Mouse (Mus musculus) heart, embryonic 14.5 days (tissue): ENCODE results near the gene Ddx41. TPM values are rescaled to one million over a fixed set of nuclear protein-coding genes. Genes with fewer than 3 reads are reported as not detected.
"Not testable (repeated sequence)": the region's sequence is repeated elsewhere in the genome, so short reads cannot be mapped to it uniquely, and the experiment has no call there.

Experiments used
- ATAC-seq: fragments of 200-750 bp; cut with Nextera tagmentation; 2 replicates; pipeline ENCODE4 v1.8.0; 2017; ENCODE audit warnings: low read depth, moderate TSS enrichment; ENCODE audit not compliant: insufficient number of reproducible peaks, insufficient read depth, low FRiP score
- H3K27ac ChIP-seq, 2 experiments: fragments of 200-500 bp in 1 of 2; fragments of 300-500 bp in 1 of 2; sonication (generic) in 1 of 2; replicated peaks in 1 of 2; 2 replicates each; pipeline ENCODE4 v1.5.1; 2012 to 2014; ENCODE audit warnings: low read depth in 2 of 2, low read length in 2 of 2, control low read depth in 1 of 2, mild to moderate bottlenecking in 1 of 2, mixed read lengths in 1 of 2; ENCODE audit not compliant: control insufficient read depth in 1 of 2, insufficient read depth in 1 of 2
- H3K27me3 ChIP-seq: fragments of 300-500 bp; sonication (generic); 2 replicates; pipeline ENCODE4 v1.6.1; 2014; ENCODE audit warnings: mild to moderate bottlenecking, low read length, control low read depth; ENCODE audit not compliant: control insufficient read depth, insufficient read depth
- H3K36me3 ChIP-seq: fragments of 300-500 bp; sonication (generic); 2 replicates; pipeline ENCODE4 v1.6.1; 2014; ENCODE audit warnings: mild to moderate bottlenecking, control low read depth, low read length, mixed read lengths; ENCODE audit not compliant: control insufficient read depth, insufficient read depth
- H3K4me1 ChIP-seq, 2 experiments: fragments of 200-500 bp in 1 of 2; fragments of 300-500 bp in 1 of 2; sonication (generic) in 1 of 2; 2 replicates each; pipeline ENCODE4 v1.6.1; 2012 to 2014; ENCODE audit warnings: low read length in 2 of 2, control low read depth in 1 of 2, mixed read lengths in 1 of 2; ENCODE audit not compliant: control insufficient read depth in 2 of 2, insufficient read depth in 2 of 2
- H3K4me2 ChIP-seq: fragments of 300-500 bp; sonication (generic); 2 replicates; pipeline ENCODE4 v1.6.1; 2014; ENCODE audit warnings: mild to moderate bottlenecking, low read length
- H3K4me3 ChIP-seq, 2 experiments: fragments of 200-500 bp in 1 of 2; fragments of 300-500 bp in 1 of 2; sonication (generic) in 1 of 2; 2 replicates each; pipeline ENCODE4 v1.5.1; 2012 to 2014; ENCODE audit warnings: low read length in 2 of 2, mild to moderate bottlenecking in 2 of 2, control low read depth in 1 of 2, low read depth in 1 of 2, moderate library complexity in 1 of 2; ENCODE audit not compliant: control insufficient read depth in 1 of 2, insufficient read depth in 1 of 2
- H3K9ac ChIP-seq: fragments of 300-500 bp; sonication (generic); 2 replicates; pipeline ENCODE4 v1.6.1; 2014; ENCODE audit warnings: mild to moderate bottlenecking, low read length
- H3K9me3 ChIP-seq: fragments of 300-500 bp; sonication (generic); 2 replicates; pipeline ENCODE4 v1.6.1; 2016; ENCODE audit warnings: low read length, control low read depth; ENCODE audit not compliant: control insufficient read depth
- WGBS: fragments of 180-500 bp; shearing (Covaris S2); extraction: QIAGEN DNeasy Blood & Tissue Kit; methylation state at CpG from one replicate; pipeline ENCODE4 v1.1.7; 2014; 5-methylcytosine and 5-hydroxymethylcytosine counted together
- polyA plus RNA-seq: library from polyadenylated mRNA; unstranded; fragments of >200 nt; fragmentation: Nextera tagmentation; extraction: Ambion mirVana; gene quantifications from 2 replicates; pipeline ENCODE4 v1.2.1, GENCODE M21; 2014

Ddx41 gene
- 27.8 and 28.9 TPM in 2 replicates for polyA plus RNA-seq

DNA sequence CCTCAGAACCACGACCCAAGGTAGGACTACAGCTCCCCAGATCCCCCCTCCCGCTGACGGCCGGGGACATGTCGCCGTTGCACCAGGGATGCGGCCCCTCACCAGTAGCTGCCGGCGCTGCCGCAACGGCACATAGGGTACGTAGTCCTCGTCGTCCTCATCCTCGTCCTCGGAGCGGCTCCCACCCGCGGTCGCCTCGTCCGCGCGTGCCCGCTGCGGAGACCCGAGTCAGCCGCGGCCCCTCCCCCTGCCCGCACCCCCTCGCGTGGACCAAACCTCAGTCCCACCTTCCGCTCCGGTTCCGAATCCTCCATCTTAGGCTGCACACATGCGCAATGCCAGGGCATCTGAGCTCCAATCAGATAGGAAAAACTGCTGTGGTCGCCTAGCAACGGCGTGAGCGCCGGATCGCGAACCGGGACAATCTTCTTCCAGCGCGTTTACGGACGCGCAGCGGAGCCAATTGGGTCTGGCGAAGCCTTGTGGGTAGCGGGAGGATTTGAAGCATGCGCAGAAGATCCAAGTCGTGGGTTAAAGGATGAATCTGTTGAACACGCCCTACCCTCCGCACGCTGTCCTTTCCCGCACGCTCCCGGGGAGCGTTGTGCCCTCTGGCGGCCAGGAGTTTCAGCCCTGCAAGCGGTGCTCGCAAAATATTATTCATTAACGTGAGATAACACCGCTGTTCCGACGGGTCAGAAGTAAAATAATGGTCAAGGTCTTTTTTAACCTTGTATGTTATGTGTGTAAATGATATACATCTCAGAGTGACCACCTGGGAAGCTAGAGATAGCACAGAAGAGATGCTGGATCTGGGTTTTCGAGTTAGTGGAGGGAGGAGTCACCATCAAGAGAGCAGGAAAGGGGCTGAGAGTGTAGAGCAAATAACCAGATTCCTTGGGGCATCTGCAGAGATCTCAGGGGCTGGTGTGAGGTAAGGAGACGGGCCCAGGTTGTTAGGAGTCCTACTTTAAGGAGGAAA, at the start of gene Ddx41:
Gene Ddx41 (minus strand): TSS at position 465 of the 982 bp plus-strand sequence.
- H3K9ac ChIP-seq = peak within 1 kb of the TSS; percentile 91
- peak within 1 kb of the TSS in 1 of 2 experiments; percentile 47; a peak in 2 of 4 replicates for H3K27ac ChIP-seq
- peak within 1 kb of the TSS; percentile 77 to 87 for H3K4me3 ChIP-seq
- ATAC-seq = peak; percentile 94
- H3K27me3 ChIP-seq = no peaks in the 10 kb centered on the region
- under 1% methylated on average over 70 of the region's 70 CpGs for WGBS
- H3K9me3 ChIP-seq = no peaks in the 10 kb centered on the region
- H3K36me3 ChIP-seq = peaks cover 78% of the 10 kb centered on the region
- peaks cover 2 to 9% of the 10 kb centered on the region in 2 experiments; a peak in 2 of 4 replicates for H3K4me1 ChIP-seq
- peak within 1 kb of the TSS; percentile 92 for H3K4me2 ChIP-seq

DNA sequence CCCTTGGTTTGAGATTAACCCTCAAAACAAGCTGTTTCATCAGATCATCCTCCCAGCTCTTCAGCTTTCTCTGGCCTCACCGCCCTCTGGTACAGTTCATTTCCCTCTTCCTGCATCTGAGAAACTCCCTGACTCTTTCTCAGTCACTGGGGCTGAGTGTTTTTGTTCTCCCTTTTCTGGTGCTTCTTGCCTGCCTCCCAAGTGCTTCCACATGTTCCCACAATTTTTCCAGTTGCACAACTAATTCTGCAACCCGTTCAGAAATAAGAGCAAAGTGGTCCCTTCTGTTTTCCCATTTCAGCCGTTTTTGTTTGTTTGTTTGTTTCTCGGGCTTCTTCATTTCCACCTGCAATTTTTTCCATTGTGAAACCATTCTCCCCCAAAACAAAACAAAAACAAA, 41.6 kb upstream of the Ddx41 start:
- no peak for ATAC-seq
- no peaks in the 10 kb centered on the region for H3K27me3 ChIP-seq
- H3K4me2 ChIP-seq = no peak overlapping the region
- no peak overlapping the region for H3K27ac ChIP-seq
- H3K4me1 ChIP-seq = no peaks in the 10 kb centered on the region
- H3K36me3 ChIP-seq = no peaks in the 10 kb centered on the region
- WGBS = 62% methylated on average over 4 of the region's 4 CpGs
- H3K9ac ChIP-seq = no peak overlapping the region
- no peak overlapping the region for H3K4me3 ChIP-seq
- H3K9me3 ChIP-seq = no peaks in the 10 kb centered on the region

DNA sequence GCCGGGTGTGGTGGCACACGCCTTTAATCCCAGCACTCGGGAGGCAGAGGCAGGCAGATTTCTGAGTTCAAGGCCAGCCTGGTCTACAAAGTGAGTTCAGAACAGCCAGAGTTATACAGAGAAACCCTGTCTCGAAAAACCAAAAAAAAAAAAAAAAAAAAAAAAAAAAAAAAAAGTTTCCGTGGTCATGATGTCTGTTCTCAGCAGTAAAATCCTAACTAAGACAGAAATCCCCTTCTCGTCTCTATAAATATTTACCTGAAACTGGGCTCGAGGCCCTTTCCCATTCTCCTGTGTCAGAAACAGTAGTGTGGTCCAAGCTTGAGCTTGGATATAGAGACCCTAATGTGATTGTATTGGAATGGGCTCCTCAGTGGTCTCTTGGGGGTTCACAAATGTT, 40.4 kb upstream of the Ddx41 start:
- H3K9me3 ChIP-seq, H3K27ac ChIP-seq, H3K9ac ChIP-seq, H3K4me3 ChIP-seq, ATAC-seq, H3K4me2 ChIP-seq, H3K36me3 ChIP-seq, H3K4me1 ChIP-seq, H3K27me3 ChIP-seq: not testable (repeated sequence)
- 80% methylated on average over 7 of the region's 7 CpGs for WGBS

DNA sequence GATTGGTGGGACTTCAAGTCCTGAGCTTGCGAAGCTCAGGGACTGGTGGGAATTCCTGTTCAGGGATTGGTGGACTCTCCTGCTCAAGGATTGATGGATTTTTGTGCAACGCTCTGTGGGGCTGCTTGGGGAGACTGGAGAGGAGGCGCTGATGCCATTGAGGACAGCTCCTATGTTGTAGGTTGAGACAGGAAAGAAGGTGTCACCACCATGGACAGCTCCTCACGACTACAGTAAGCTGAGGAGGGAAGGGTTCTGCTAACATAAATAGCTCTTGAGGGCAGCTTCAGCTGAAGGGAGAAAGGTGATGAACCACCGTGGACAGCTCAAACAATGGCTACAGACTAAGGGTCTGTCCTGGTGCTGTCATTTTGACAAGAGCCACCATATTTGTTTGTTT, 39.5 kb upstream of the Ddx41 start:
- Histone ChIP-seq H3K9me3 (no peaks in the 10 kb centered on the region), H3K4me2 (no peak overlapping the region), H3K4me3 (no peak overlapping the region), H3K4me1 (no peaks in the 10 kb centered on the region), H3K27me3 (no peaks in the 10 kb centered on the region), H3K9ac (no peak overlapping the region), H3K27ac (no peak overlapping the region), H3K36me3 (no peaks in the 10 kb centered on the region)
- ATAC-seq = no peak; the same call in 1 of the 2 replicates
- WGBS = 36% methylated on average over 5 of the region's 5 CpGs

DNA sequence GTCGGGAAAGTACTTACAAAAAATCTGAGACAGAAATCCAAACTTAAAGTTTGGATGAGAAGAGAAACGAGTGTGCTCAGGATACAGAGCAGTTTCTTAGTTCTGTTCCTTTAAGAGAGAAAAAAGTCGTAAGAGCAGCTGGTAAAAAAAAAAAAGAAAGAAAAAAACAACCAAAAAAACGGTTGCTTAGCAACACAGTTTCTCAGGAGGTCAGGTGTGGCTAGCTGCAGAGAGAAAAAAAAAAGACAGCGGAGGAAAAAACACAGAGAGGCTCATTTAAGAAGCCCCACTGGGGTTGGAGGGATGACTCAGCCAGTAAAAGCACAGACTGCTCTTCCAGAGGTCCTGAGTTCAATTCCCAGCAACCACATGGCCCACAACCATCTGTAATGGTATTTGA, 37.9 kb upstream of the Ddx41 start:
- 76% methylated on average over 5 of the region's 5 CpGs for WGBS
- Histone ChIP-seq H3K4me3 (no peak overlapping the region), H3K36me3 (no peaks in the 10 kb centered on the region), H3K4me2 (no peak overlapping the region), H3K9me3 (no peaks in the 10 kb centered on the region), H3K27me3 (no peaks in the 10 kb centered on the region), H3K27ac (no peak overlapping the region), H3K9ac (no peak overlapping the region), H3K4me1 (peaks cover 7 to 8% of the 10 kb centered on the region in 2 experiments; a peak in 3 of 4 replicates)
- no peak for ATAC-seq

DNA sequence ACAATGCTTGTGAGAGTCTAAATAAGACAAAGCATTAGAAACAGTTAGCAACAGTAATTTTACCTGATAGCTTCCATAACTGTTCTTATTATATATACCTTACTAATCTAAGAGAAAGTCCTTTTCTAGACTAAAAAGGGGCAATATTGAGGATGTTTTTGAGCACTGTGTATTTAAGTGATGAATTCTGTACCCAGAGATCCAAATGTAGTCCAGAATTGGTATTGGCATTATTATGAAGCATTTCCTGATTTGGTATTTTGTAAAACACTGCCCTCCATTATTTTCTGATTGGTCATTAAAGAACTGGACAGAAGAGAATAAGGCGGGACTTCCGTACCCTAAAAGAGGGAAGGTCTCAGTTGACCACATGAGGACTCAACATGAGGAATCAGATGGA, 37.0 kb upstream of the Ddx41 start, which contains the start of gene Tmed9:
Gene Tmed9 (plus strand): TSS at position 301 of the 400 bp plus-strand sequence.
- WGBS = 94% methylated on average over 2 of the region's 2 CpGs
- H3K4me1 ChIP-seq = peaks cover 10 to 12% of the 10 kb centered on the region in 2 experiments; a peak in 3 of 4 replicates
- ATAC-seq = no peak
- no peak within 1 kb of the TSS for H3K4me2 ChIP-seq
- H3K4me3 ChIP-seq = no peak within 1 kb of the TSS
- H3K9me3 ChIP-seq = no peaks in the 10 kb centered on the region
- peaks cover 2% of the 10 kb centered on the region; the same call in 1 of the 2 replicates for H3K36me3 ChIP-seq
- no peak within 1 kb of the TSS for H3K9ac ChIP-seq
- no peaks in the 10 kb centered on the region for H3K27me3 ChIP-seq
- no peak within 1 kb of the TSS for H3K27ac ChIP-seq

DNA sequence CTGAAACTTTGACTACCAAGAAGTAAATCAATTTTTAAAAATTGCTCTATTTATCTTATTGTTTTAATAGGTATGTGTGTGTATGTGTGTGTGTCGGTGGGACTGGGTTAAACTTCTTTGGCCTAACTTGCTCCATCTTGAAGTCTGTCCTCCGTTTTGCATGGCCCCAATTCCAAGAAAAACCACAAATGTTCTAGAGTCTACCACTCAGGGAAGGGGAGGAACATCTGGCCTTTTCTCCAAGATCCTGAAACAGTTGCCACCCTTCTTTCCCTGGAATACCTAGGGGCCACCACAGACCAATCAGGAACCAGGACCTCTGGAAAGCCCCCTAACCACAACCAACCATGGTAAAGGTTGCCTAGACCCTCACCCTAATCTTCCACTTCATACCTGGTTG, 35.5 kb upstream of the Ddx41 start:
- H3K4me2 ChIP-seq = 0 out of 2 replicates have a peak overlapping the region, but pooled peaks have one; percentile 2

More for the DNA sequence above, 35.5 kb upstream of the Ddx41 start:
- ATAC-seq = no peak
- Histone ChIP-seq H3K4me3 (no peak overlapping the region), H3K36me3 (peaks cover 14% of the 10 kb centered on the region), H3K27ac (no peak overlapping the region), H3K9me3 (no peaks in the 10 kb centered on the region), H3K27me3 (no peaks in the 10 kb centered on the region), H3K9ac (no peak overlapping the region), H3K4me1 (peaks cover 10 to 16% of the 10 kb centered on the region in 2 experiments; a peak in 3 of 4 replicates)
- WGBS = 83% methylated on average over 2 of the region's 2 CpGs
